Mouse (Mus musculus): ENCODE results near the gene Acot3.

- TF ChIP-seq CTCF (IDR thresholded peaks at IDR 0.05; ENCODE audit: extremely low read depth, insufficient read depth, low read length): no peak
- TF ChIP-seq POLR2A (IDR thresholded peaks at IDR 0.05; ENCODE audit: extremely low read depth, insufficient read depth, low read length): no peak
Observed at GRCm38 (mm10) chr12:84101493-84101845, 49.5 kb downstream of the Acot3 start.
